Mouse (Mus musculus): ENCODE results near the gene Acp1. TPM values are rescaled to one million over a fixed set of nuclear protein-coding genes. Genes with fewer than 3 reads are reported as not detected.

The Acp1 gene
- 32.9 TPM for polyA plus RNA-seq (2017; shearing (Covaris generic))

GRCm38 (mm10) chr12:30911261-30912047 is at the start of gene Acp1, which contains the start of gene Sh3yl1:
Gene Acp1 (minus strand): TSS chr12:30911589.
Gene Sh3yl1 (plus strand): TSS chr12:30911668.

GRCm38 (mm10) chr12:30883986-30884621 is 27.3 kb downstream of the Acp1 start, which contains the start of gene Alkal2:
Gene Alkal2 (plus strand): TSS chr12:30884322.

Other genes starting within 250 kb of the Acp1 start
- gene Alkal2, start 27.3 kb downstream of the Acp1 start, polyA plus RNA-seq (2017; shearing (Covaris generic)), result not detected
- 1.7 TPM for gene Sh3yl1, start 79 bp upstream of the Acp1 start, polyA plus RNA-seq (2017; shearing (Covaris generic))
- gene Fam110c, start 162.3 kb upstream of the Acp1 start, polyA plus RNA-seq (2017; shearing (Covaris generic)), result not detected